Mouse (Mus musculus): ENCODE measurements at regions not wholly inside any gene's neighbourhood (a gene's known extent, or its start where the extent isn't known, plus 50 kb on each side); places are given as distances from the start of the nearest gene placed in this dataset.
A peak's percentile ranks its signal among the peaks of the same experiment; 100 is the strongest.

- peak overlapping the region; percentile 88 for H3K27ac ChIP-seq
- H3K9me3 ChIP-seq: peaks cover 7% of the 10 kb centered on the region
- peaks cover 67% of the 10 kb centered on the region for H3K4me1 ChIP-seq (replicated peaks)
- no peak overlapping the region for H3K4me3 ChIP-seq
- no peaks in the 10 kb centered on the region for H3K27me3 ChIP-seq (ENCODE audit: insufficient read depth, poor library complexity, severe bottlenecking)
- H3K36me3 ChIP-seq: 0 out of 2 replicates have a peak, but pooled peaks cover 5% of the 10 kb centered on the region
- 89% methylated on average over 1 of the region's 1 CpGs for WGBS
- no peak for DNase-seq (ENCODE audit: low spot score)
Observed at GRCm38 (mm10) chr2:30703308-30703707, 100.2 kb downstream of the 1700001O22Rik start.

GRCm38 (mm10) chr2:30702711-30703110 is 100.8 kb downstream of the 1700001O22Rik start:
- H3K27ac ChIP-seq: peak overlapping the region; percentile 88
- no peaks in the 10 kb centered on the region for H3K27me3 ChIP-seq (ENCODE audit: insufficient read depth, poor library complexity, severe bottlenecking)
- H3K4me3 ChIP-seq: no peak overlapping the region
- peak; percentile 32 for DNase-seq (ENCODE audit: low spot score)
- peaks cover 7% of the 10 kb centered on the region for H3K9me3 ChIP-seq
- peaks cover 67% of the 10 kb centered on the region for H3K4me1 ChIP-seq (replicated peaks)
- H3K36me3 ChIP-seq: 0 out of 2 replicates have a peak, but pooled peaks cover 5% of the 10 kb centered on the region
- WGBS: 15% methylated on average over 7 of the region's 7 CpGs

GRCm38 (mm10) chr2:30700890-30701289 is 102.6 kb downstream of the 1700001O22Rik start:
- Histone ChIP-seq H3K27me3 (ENCODE audit: insufficient read depth, poor library complexity, severe bottlenecking) (no peaks in the 10 kb centered on the region), H3K9me3 (peaks cover 7% of the 10 kb centered on the region), H3K27ac (peak overlapping the region; percentile 90), H3K4me1 (replicated peaks) (peaks cover 62% of the 10 kb centered on the region), H3K36me3 (0 out of 2 replicates have a peak, but pooled peaks cover 5% of the 10 kb centered on the region), H3K4me3 (no peak overlapping the region)
- 88% methylated on average over 2 of the region's 2 CpGs for WGBS
- no peak for DNase-seq (ENCODE audit: low spot score)

- 88% methylated on average over 1 of the region's 1 CpGs for WGBS
- Histone ChIP-seq H3K27ac (peak overlapping the region; percentile 90), H3K36me3 (0 out of 2 replicates have a peak, but pooled peaks cover 5% of the 10 kb centered on the region), H3K27me3 (ENCODE audit: insufficient read depth, poor library complexity, severe bottlenecking) (no peaks in the 10 kb centered on the region), H3K4me3 (no peak overlapping the region), H3K4me1 (replicated peaks) (peaks cover 62% of the 10 kb centered on the region), H3K9me3 (peaks cover 7% of the 10 kb centered on the region)
- DNase-seq (ENCODE audit: low spot score): no peak
Observed at GRCm38 (mm10) chr2:30700471-30700870, 103.0 kb downstream of the 1700001O22Rik start.

- peak; percentile 69 for DNase-seq (ENCODE audit: low spot score)
- H3K36me3 ChIP-seq: 0 out of 2 replicates have a peak, but pooled peaks cover 5% of the 10 kb centered on the region
- 36% methylated on average over 6 of the region's 6 CpGs for WGBS
- peak overlapping the region; percentile 1; the same call in 1 of the 2 replicates for H3K4me3 ChIP-seq
- H3K9me3 ChIP-seq: peaks cover 7% of the 10 kb centered on the region
- peak overlapping the region; percentile 90 for H3K27ac ChIP-seq
- no peaks in the 10 kb centered on the region for H3K27me3 ChIP-seq (ENCODE audit: insufficient read depth, poor library complexity, severe bottlenecking)
- H3K4me1 ChIP-seq (replicated peaks): peaks cover 67% of the 10 kb centered on the region
Observed at GRCm38 (mm10) chr2:30699797-30700454, 103.5 kb downstream of the 1700001O22Rik start.

GRCm38 (mm10) chr2:30698758-30699535 is 104.1 kb downstream of the Cstad start:
- no peaks in the 10 kb centered on the region for H3K36me3 ChIP-seq
- no peak overlapping the region for H3K4me3 ChIP-seq
- H3K9me3 ChIP-seq: no peaks in the 10 kb centered on the region
- H3K27ac ChIP-seq: peak overlapping the region; percentile 90
- WGBS: 75% methylated on average over 6 of the region's 6 CpGs
- H3K27me3 ChIP-seq (ENCODE audit: insufficient read depth, poor library complexity, severe bottlenecking): no peaks in the 10 kb centered on the region
- DNase-seq (ENCODE audit: low spot score): no peak
- H3K4me1 ChIP-seq (replicated peaks): peaks cover 76% of the 10 kb centered on the region

GRCm38 (mm10) chr2:30697851-30698250 is 103.0 kb downstream of the Cstad start:
- no peaks in the 10 kb centered on the region for H3K27me3 ChIP-seq (ENCODE audit: insufficient read depth, poor library complexity, severe bottlenecking)
- H3K4me1 ChIP-seq (replicated peaks): peaks cover 85% of the 10 kb centered on the region
- 82% methylated on average over 2 of the region's 2 CpGs for WGBS
- H3K9me3 ChIP-seq: no peaks in the 10 kb centered on the region
- no peaks in the 10 kb centered on the region for H3K36me3 ChIP-seq
- H3K27ac ChIP-seq: peak overlapping the region; percentile 90
- H3K4me3 ChIP-seq: no peak overlapping the region
- DNase-seq (ENCODE audit: low spot score): no peak

- peaks cover 92% of the 10 kb centered on the region for H3K4me1 ChIP-seq (replicated peaks)
- no peak overlapping the region for H3K4me3 ChIP-seq
- no peaks in the 10 kb centered on the region for H3K36me3 ChIP-seq
- H3K27ac ChIP-seq: peak overlapping the region; percentile 99
- no peak for DNase-seq (ENCODE audit: low spot score)
- no peaks in the 10 kb centered on the region for H3K27me3 ChIP-seq (ENCODE audit: insufficient read depth, poor library complexity, severe bottlenecking)
- no peaks in the 10 kb centered on the region for H3K9me3 ChIP-seq
- 64% methylated on average over 11 of the region's 11 CpGs for WGBS
Observed at GRCm38 (mm10) chr2:30695771-30696456, 101.1 kb downstream of the Cstad start.

- H3K4me3 ChIP-seq: no peak overlapping the region
- no peaks in the 10 kb centered on the region for H3K9me3 ChIP-seq
- no peaks in the 10 kb centered on the region for H3K27me3 ChIP-seq (ENCODE audit: insufficient read depth, poor library complexity, severe bottlenecking)
- H3K27ac ChIP-seq: peak overlapping the region; percentile 99
- WGBS: 100% methylated on average over 1 of the region's 1 CpGs
- H3K36me3 ChIP-seq: no peaks in the 10 kb centered on the region
- peaks cover 94% of the 10 kb centered on the region for H3K4me1 ChIP-seq (replicated peaks)
- no peak for DNase-seq (ENCODE audit: low spot score)
Observed at GRCm38 (mm10) chr2:30695041-30695440, 100.2 kb downstream of the Cstad start.

- under 1% methylated on average over 41 of the region's 41 CpGs for WGBS
- peaks cover 91% of the 10 kb centered on the region for H3K4me1 ChIP-seq (replicated peaks)
Observed at GRCm38 (mm10) chr2:30693206-30694035, 98.6 kb downstream of the Cstad start.

GRCm38 (mm10) chr2:30692561-30693205 is 97.8 kb downstream of the Cstad start:
- WGBS: under 1% methylated on average over 13 of the region's 13 CpGs
- peak overlapping the region; percentile 54 for H3K4me3 ChIP-seq
- peaks cover 91% of the 10 kb centered on the region for H3K4me1 ChIP-seq (replicated peaks)

More at GRCm38 (mm10) chr2:30693206-30694035, 98.6 kb downstream of the Cstad start:
- Histone ChIP-seq H3K36me3 (no peaks in the 10 kb centered on the region), H3K4me3 (peak overlapping the region; percentile 54), H3K9me3 (no peaks in the 10 kb centered on the region), H3K27me3 (ENCODE audit: insufficient read depth, poor library complexity, severe bottlenecking) (peaks cover under 1% of the 10 kb centered on the region; the same call in 1 of the 2 replicates), H3K27ac (peak overlapping the region; percentile 99)
- DNase-seq (ENCODE audit: low spot score): peak; percentile 90

More at GRCm38 (mm10) chr2:30692561-30693205, 97.8 kb downstream of the Cstad start:
- Histone ChIP-seq H3K36me3 (no peaks in the 10 kb centered on the region), H3K27me3 (ENCODE audit: insufficient read depth, poor library complexity, severe bottlenecking) (peaks cover 8% of the 10 kb centered on the region; the same call in 1 of the 2 replicates), H3K27ac (peak overlapping the region; percentile 99), H3K9me3 (no peaks in the 10 kb centered on the region)
- peak; percentile 91 for DNase-seq (ENCODE audit: low spot score)
